Mouse (Mus musculus): ENCODE results near the gene Hoga1. TPM values are rescaled to one million over a fixed set of nuclear protein-coding genes. Genes with fewer than 3 reads are reported as not detected.

Gene Hoga1
- total RNA-seq, 2 experiments from 2014 or later = 3.4 to 4.2 TPM

GRCm38 (mm10) chr19:42019011-42019522, 26.3 kb upstream of the Hoga1 start:
- intact Hi-C loops (cut with DNase I) = loop anchor here (5.0 kb wide), 1 partner anchor 37 kb away; the partner anchor contains the start of genes Mms19 and Ubtd1
- no peak for DNase-seq (ENCODE audit: low spot score in 2 of 2)

GRCm38 (mm10) chr19:42021681-42022541, 23.5 kb upstream of the Hoga1 start:
- intact Hi-C loops (cut with DNase I) = no loop called here
- no peak for DNase-seq (ENCODE audit: low spot score in 2 of 2)

GRCm38 (mm10) chr19:42022542-42022848, 22.9 kb upstream of the Hoga1 start:
- intact Hi-C loops (cut with DNase I) = no loop called here
- DNase-seq (ENCODE audit: low spot score in 2 of 2) = no peak

- intact Hi-C loops (cut with DNase I) = loop anchor here (2.0 to 5.0 kb wide), 2 partner anchors 45 to 74 kb away; partner anchors contain the start of genes Mms19 and Ubtd1
- DNase-seq (ENCODE audit: low spot score in 2 of 2) = peak; percentile 70 to 74
Measured at GRCm38 (mm10) chr19:42026158-42026557, 19.3 kb upstream of the Hoga1 start.

GRCm38 (mm10) chr19:42031112-42031511, 14.3 kb upstream of the Hoga1 start:
- no peak for DNase-seq (ENCODE audit: low spot score in 2 of 2)
- intact Hi-C loops (cut with DNase I) = no loop called here

GRCm38 (mm10) chr19:42033611-42034010, 11.8 kb upstream of the Hoga1 start:
- intact Hi-C loops (cut with DNase I) = no loop called here
- no peak for DNase-seq (ENCODE audit: low spot score in 2 of 2)

- intact Hi-C loops (cut with DNase I) = no loop called here
- no peak for DNase-seq (ENCODE audit: low spot score in 2 of 2)
Measured at GRCm38 (mm10) chr19:42034146-42034775, 11.1 kb upstream of the Hoga1 start.

- DNase-seq (ENCODE audit: low spot score in 2 of 2) = no peak
- intact Hi-C loops (cut with DNase I) = loop anchor here (1.0 to 5.0 kb wide), 3 partner anchors 34 to 132 kb away; partner anchors contain the start of gene Marveld1
Measured at GRCm38 (mm10) chr19:42034881-42035455, 10.4 kb upstream of the Hoga1 start.

- intact Hi-C loops (cut with DNase I) = loop anchor here (1.0 to 5.0 kb wide), 3 partner anchors 34 to 132 kb away; partner anchors contain the start of gene Marveld1
- peak; percentile 72 to 73 for DNase-seq (ENCODE audit: low spot score in 2 of 2)
Measured at GRCm38 (mm10) chr19:42035456-42036248, 9.8 kb upstream of the Hoga1 start, which contains the start of gene Ankrd2. TSS of gene Ankrd2 (plus strand) at chr19:42036000.

GRCm38 (mm10) chr19:42036357-42036756, 9.1 kb upstream of the Hoga1 start:
- intact Hi-C loops (cut with DNase I) = loop anchor here (5.0 kb wide), 2 partner anchors 111 to 131 kb away; partner anchors contain the start of gene Marveld1
- no peak for DNase-seq (ENCODE audit: low spot score in 2 of 2)

- intact Hi-C loops (cut with DNase I) = loop anchor here (5.0 kb wide), 2 partner anchors 110 to 130 kb away; partner anchors contain the start of gene Marveld1
- no peak for DNase-seq (ENCODE audit: low spot score in 2 of 2)
Measured at GRCm38 (mm10) chr19:42037167-42037702, 8.2 kb upstream of the Hoga1 start.

- no peak for DNase-seq (ENCODE audit: low spot score in 2 of 2)
- intact Hi-C loops (cut with DNase I) = loop anchor here (5.0 kb wide), 2 partner anchors 109 to 129 kb away; partner anchors contain the start of gene Marveld1
Measured at GRCm38 (mm10) chr19:42038310-42038709, 7.1 kb upstream of the Hoga1 start.

GRCm38 (mm10) chr19:42043988-42044387, 1.4 kb upstream of the Hoga1 start:
- intact Hi-C loops (cut with DNase I) = no loop called here
- no peak for DNase-seq (ENCODE audit: low spot score in 2 of 2)

GRCm38 (mm10) chr19:42050251-42050650, 4.8 kb downstream of the Hoga1 start:
- intact Hi-C loops (cut with DNase I) = no loop called here
- no peak for DNase-seq (ENCODE audit: low spot score in 2 of 2)

- intact Hi-C loops (cut with DNase I) = no loop called here
- DNase-seq (ENCODE audit: low spot score in 2 of 2) = no peak
Measured at GRCm38 (mm10) chr19:42051351-42051750, 5.9 kb downstream of the Hoga1 start.

- intact Hi-C loops (cut with DNase I) = no loop called here
- no peak for DNase-seq (ENCODE audit: low spot score in 2 of 2)
Measured at GRCm38 (mm10) chr19:42051948-42052347, 6.5 kb downstream of the Hoga1 start, which contains the start of gene 4933411K16Rik. TSS of gene 4933411K16Rik (plus strand) at chr19:42052248.

GRCm38 (mm10) chr19:42054255-42054654, 8.8 kb downstream of the Hoga1 start:
- DNase-seq (ENCODE audit: low spot score in 2 of 2) = no peak
- intact Hi-C loops (cut with DNase I) = no loop called here

- intact Hi-C loops (cut with DNase I) = no loop called here
- no peak for DNase-seq (ENCODE audit: low spot score in 2 of 2)
Measured at GRCm38 (mm10) chr19:42055881-42056280, 10.5 kb downstream of the Hoga1 start.
